Mouse (Mus musculus): Measurements from ENCODE around the gene Pars2. TPM values are rescaled to one million over a fixed set of nuclear protein-coding genes. Genes with fewer than 3 reads are reported as not detected.

Gene Pars2
- polyA plus RNA-seq, 1 experiment, result 3.7 TPM

- no peak for TF ChIP-seq GATA1 (IDR thresholded peaks at IDR 0.05; ENCODE audit: low read length)
Measured at GRCm38 (mm10) chr4:106665269-106665668, 14.4 kb downstream of the Pars2 start.

- TF ChIP-seq GATA1 (IDR thresholded peaks at IDR 0.05; ENCODE audit: low read length), result no peak
Measured at GRCm38 (mm10) chr4:106665673-106666072, 14.8 kb downstream of the Pars2 start.

- no peak for TF ChIP-seq GATA1 (IDR thresholded peaks at IDR 0.05; ENCODE audit: low read length)
Measured at GRCm38 (mm10) chr4:106666546-106666945, 15.7 kb downstream of the Pars2 start.

DNA sequence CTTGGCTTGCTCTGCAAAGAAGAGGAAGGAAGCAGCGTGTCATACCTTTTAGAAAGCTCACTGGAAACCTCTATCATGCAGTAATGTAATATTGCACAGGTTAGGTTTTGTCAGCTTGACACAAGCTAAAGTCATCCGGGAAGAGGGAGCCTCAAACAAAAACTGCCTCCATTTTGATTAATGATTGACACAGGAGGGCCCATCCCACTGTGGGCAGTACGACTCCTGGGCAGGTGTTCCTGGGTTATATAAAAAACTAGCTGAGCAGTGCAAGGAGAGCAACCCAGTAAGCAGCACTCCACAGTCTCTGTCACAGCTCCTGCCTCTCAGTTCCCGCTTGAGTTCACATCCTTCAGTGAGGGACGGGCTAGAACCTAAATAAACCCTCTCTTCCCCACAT lies 25.9 kb downstream of the Pars2 start:
- TF ChIP-seq GATA1 (IDR thresholded peaks at IDR 0.05; ENCODE audit: low read length), result no peak

GRCm38 (mm10) chr4:106678442-106679118 lies 27.7 kb downstream of the Pars2 start, which contains the start of gene Ttc4:
TSS of gene Ttc4 (minus strand) at chr4:106678944.
- TF ChIP-seq GATA1 (IDR thresholded peaks at IDR 0.05; ENCODE audit: low read length), result no peak

DNA sequence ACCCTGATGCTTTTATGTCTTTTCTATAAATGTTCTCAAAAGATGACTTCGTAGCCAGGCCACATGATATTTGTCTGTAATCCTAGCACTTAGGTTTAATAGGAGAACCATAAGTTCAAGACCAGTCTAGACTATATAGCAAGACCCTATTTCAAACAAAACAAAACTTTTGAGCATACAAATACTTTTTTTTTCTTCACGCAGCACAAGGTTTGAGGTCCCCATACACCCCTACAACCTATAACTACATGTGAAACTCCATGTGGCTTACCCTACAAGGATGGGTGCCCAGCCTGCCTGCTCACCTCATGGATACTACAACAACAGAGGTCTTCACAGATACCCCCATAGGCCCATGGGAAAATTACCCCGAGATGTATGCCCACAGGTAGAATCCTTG lies 28.3 kb downstream of the Pars2 start:
- no peak for TF ChIP-seq GATA1 (IDR thresholded peaks at IDR 0.05; ENCODE audit: low read length)

DNA sequence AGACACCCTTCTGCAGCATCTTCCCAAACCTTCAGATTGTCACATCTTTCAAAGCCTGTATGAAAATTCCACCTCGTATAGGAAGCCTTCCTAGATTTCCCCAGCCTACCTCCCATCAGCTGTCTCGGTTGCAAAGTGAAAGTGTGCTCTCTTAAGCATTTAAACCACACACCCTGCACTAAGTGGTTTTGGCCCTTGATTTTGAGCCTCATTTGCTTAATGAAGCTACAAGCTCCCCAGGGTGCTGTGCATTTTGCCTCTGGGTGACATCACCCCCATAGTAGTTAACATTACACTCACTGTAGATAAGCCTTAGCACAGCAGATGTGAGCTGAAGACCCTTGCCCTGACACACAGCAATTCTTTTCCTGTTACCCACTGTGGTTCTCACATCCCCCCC lies 30.1 kb downstream of the Pars2 start:
- no peak for TF ChIP-seq GATA1 (IDR thresholded peaks at IDR 0.05; ENCODE audit: low read length)

DNA sequence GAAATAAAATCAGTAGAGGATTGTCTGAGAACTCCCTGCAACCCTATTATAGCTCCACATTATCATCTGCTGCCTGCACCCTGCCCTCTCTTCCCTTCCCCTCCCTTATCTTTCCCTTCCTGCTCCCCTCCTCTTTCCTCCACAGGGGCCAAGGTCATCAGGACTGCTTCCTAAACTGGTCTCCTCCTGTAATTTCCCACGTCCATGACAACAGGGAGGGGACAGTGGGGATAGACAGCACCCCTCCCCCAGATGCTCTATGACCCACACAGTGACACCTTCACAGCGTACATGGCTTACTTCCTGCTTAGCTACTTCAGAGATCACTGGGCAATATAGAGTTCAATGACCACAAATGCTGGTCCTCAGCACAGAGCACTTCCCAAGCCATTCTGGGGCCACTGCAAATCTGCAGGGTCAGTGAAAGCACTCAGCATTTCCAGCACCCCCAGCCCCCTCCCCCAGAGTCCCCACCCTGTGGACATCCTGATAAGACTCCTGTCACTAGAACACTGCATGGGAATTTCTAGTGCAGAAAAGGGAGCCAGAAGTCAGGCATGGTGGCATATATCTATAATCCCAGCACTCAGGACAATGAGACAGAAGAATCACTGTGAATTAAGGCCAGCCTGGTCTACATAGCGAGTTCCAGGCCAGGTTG lies 37.9 kb downstream of the Pars2 start:
- no peak for TF ChIP-seq GATA1 (IDR thresholded peaks at IDR 0.05; ENCODE audit: low read length)

DNA sequence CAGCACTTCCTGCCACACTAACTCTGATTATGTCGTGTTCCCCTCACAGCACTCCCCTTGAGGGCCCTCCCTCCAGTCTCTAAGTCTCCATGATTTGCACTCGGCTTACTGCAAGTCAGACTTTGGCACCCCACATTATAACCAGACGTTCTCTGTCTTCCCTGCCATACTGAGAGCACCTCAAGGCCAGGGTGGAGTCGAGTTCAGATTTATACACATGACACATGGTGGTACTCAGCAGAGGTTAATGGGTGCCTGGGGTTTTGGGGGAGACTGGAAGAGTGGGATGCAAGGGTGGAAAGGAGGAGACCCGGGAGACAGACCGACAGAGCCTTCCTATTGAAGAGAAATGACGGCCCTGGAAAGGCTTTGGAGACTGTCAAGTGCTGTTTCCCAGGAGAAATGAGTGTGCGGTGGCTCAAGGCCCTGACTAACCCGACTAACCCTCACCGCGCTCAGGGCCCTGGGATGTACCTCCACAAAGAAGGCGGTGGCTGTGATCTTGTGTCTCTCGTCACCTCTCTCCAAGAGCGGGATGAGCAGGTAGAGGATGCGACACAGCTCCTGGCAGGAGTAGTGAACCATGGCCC lies 43.1 kb downstream of the Pars2 start:
- TF ChIP-seq GATA1 (IDR thresholded peaks at IDR 0.05; ENCODE audit: low read length), result no peak

GRCm38 (mm10) chr4:106699989-106700388 lies 49.1 kb downstream of the Pars2 start:
- TF ChIP-seq GATA1 (IDR thresholded peaks at IDR 0.05; ENCODE audit: low read length), result no peak

DNA sequence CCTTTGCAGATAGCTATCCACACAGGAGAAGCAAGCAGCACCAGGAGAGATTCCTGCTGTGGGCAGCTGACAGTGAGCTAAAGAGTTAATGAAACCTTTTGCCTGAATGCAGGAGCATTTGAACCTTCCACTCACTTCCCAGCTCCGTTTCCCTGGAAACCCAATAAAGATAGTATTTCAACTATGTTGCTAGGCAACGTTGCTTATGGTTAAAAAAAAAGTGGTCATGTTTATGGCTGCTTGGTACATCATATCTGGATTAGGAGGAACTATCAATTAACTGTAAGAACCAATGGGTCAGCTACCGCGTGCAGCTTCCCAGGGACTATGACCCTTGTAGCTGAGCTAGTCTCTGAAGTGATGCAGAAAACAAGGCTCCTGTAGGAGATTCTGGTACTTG lies 49.9 kb downstream of the Pars2 start:
- no peak for TF ChIP-seq GATA1 (IDR thresholded peaks at IDR 0.05; ENCODE audit: low read length)

DNA sequence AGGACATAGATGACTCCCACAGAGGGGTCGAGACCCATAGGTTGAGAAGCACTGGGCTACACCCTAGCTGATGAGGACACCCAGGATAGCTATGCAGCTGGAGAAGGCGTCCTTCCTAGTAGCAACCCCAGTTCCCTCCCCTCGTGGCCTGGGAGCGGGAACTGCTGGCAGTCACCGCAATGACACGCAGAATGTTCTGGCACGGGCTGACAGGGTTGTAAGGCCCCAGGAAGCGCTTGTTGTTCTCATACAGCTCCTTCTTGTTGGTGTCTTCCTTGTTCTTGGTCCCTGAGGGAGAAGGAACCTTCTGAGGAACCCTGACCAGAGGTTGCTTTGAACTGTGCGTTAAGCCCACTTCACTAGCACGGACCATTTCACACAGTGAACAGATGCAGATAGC lies 53.1 kb downstream of the Pars2 start:
- no peak for TF ChIP-seq GATA1 (IDR thresholded peaks at IDR 0.05; ENCODE audit: low read length)

- TF ChIP-seq GATA1 (IDR thresholded peaks at IDR 0.05; ENCODE audit: low read length), result no peak
Measured at GRCm38 (mm10) chr4:106704416-106704815, 53.5 kb downstream of the Pars2 start.

Other genes with a start within 250 kb of the Pars2 start
- 0.11 and 0.15 TPM in 2 replicates for gene Pcsk9, start 186.7 kb upstream of the Pars2 start, polyA plus RNA-seq (2012)
- not detected in 2 replicates for gene Bsnd, start 158.8 kb upstream of the Pars2 start, polyA plus RNA-seq (2012)
- 86.9 and 101 TPM in 2 replicates for gene Dhcr24, start 90.0 kb upstream of the Pars2 start, polyA plus RNA-seq (2012)
- not detected in 2 replicates for gene Lexm, start 33.8 kb upstream of the Pars2 start, polyA plus RNA-seq (2012)
- gene Ttc22, start 28.6 kb upstream of the Pars2 start, polyA plus RNA-seq (2012), result not detected in 2 replicates
- gene Ttc4, start 27.9 kb downstream of the Pars2 start, polyA plus RNA-seq (2012), result 3.0 and 16.1 TPM in 2 replicates
- gene Mroh7, start 79.9 kb downstream of the Pars2 start, polyA plus RNA-seq (2012), result not detected in 2 replicates
- not detected in 2 replicates for gene Fam151a, start 82.8 kb downstream of the Pars2 start, polyA plus RNA-seq (2012)
- gene Acot11, start 153.9 kb downstream of the Pars2 start, polyA plus RNA-seq (2012), result 0.10 and 0.15 TPM in 2 replicates

Measured in G1E-ER4 (cell line).